Mouse (Mus musculus) gastrocnemius, adult 2 months (tissue): ENCODE measurements at regions not wholly inside any gene's neighbourhood (a gene's known extent, or its start where the extent isn't known, plus 50 kb on each side); places are given as distances from the start of the nearest gene placed in this dataset.
A peak's percentile ranks its signal among the peaks of the same experiment; 100 is the strongest.
"Not testable (repeated sequence)": the region's sequence is repeated elsewhere in the genome, so short reads cannot be mapped to it uniquely, and the experiment has no call there.

Source experiments
- DNase-seq: peaks from one replicate; pipeline ENCODE4 v3.0.0; 2022
- H3K27ac ChIP-seq: fragments of 200-600 bp; 2 replicates; pipeline ENCODE4 v1.8.1; 2022; ENCODE audit warnings: mild to moderate bottlenecking
- H3K4me3 ChIP-seq: fragments of 200-600 bp; 2 replicates; pipeline ENCODE4 v1.8.1; 2022; ENCODE audit warnings: mild to moderate bottlenecking, moderate library complexity
- CTCF ChIP-seq: fragments of 200-600 bp; IDR thresholded peaks from 2 replicates; pipeline ENCODE4 v1.8.1; 2022; ENCODE audit warnings: antibody characterized with exemption, mild to moderate bottlenecking, moderate library complexity
- intact Hi-C: fragments of 180-260 bp; cut with DNase I; formaldehyde crosslinking; loops from one replicate; pipeline ENCODE4 v1.15.1; 2025

DNA sequence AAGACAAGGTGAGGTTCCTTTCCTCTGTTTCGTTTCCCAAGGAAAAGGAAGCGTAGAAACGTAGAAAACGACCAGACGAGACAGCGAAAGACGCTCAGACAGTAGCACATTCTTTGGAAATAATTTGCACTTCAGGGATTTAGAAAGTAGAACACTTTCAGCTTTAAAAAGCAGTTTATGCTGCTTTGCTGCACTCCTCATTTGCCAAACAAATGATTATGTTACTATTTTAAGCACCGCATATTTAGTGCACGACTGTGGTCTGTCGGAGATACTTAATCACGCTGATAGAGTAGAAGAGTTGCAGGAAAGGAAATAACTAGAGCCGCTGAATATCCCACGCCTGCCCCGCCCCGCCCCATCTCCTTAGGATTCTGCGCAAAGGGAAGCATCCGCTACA, 136.9 kb upstream of the Fam3c start:
- H3K27ac ChIP-seq = no peak overlapping the region
- TF ChIP-seq CTCF = no peak
- no peak for DNase-seq
- no peak overlapping the region for H3K4me3 ChIP-seq
- intact Hi-C loops = loop anchor here (5.0 kb wide), 1 partner anchor 371 kb away; no protein-coding TSS in a partner anchor

DNA sequence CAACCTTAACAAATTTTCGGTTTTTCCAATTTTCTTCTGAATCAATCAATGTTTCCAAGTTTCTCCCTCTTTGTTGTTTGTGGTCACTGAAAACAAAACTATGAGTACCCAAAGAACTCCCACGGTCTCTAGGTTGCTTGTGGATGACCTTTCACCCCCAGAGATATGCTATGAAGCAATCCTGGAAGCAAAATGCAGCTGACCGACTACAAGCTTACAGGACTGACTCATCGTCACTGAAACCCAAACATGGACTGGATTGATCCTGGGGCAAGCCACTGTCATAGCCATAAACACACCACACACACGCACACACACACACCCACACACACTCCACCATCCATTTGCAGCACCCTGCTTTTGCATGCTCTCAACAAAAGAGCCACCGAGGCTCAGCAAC, 134.7 kb upstream of the Fam3c start:
- no peak for TF ChIP-seq CTCF
- Histone ChIP-seq H3K4me3 (no peak overlapping the region), H3K27ac (no peak overlapping the region)
- intact Hi-C loops = loop anchor here (5.0 kb wide), 1 partner anchor 368 kb away; no protein-coding TSS in a partner anchor
- no peak for DNase-seq

DNA sequence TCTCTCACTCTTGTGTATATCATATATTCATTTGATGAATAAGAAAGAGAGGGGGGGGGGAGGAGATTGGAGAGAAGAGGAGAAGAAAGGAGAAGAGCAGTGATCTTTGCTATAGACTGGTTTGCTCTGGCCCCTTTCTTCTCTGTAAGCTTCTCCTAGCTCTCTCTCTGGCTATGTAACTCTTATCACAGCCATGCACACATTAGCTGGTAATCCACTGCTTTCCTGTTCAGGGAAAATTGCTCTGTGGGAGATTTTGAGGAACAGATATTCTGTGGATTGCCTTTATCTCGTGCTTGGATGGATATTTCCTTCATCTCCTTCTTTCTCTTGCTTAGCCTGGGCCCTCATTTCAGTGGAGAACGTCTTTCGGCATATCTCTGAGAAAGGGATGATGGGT, 131.4 kb upstream of the Fam3c start:
- DNase-seq = no peak
- intact Hi-C loops = no loop called here
- Histone ChIP-seq H3K27ac (no peak overlapping the region), H3K4me3 (no peak overlapping the region)
- no peak for TF ChIP-seq CTCF

DNA sequence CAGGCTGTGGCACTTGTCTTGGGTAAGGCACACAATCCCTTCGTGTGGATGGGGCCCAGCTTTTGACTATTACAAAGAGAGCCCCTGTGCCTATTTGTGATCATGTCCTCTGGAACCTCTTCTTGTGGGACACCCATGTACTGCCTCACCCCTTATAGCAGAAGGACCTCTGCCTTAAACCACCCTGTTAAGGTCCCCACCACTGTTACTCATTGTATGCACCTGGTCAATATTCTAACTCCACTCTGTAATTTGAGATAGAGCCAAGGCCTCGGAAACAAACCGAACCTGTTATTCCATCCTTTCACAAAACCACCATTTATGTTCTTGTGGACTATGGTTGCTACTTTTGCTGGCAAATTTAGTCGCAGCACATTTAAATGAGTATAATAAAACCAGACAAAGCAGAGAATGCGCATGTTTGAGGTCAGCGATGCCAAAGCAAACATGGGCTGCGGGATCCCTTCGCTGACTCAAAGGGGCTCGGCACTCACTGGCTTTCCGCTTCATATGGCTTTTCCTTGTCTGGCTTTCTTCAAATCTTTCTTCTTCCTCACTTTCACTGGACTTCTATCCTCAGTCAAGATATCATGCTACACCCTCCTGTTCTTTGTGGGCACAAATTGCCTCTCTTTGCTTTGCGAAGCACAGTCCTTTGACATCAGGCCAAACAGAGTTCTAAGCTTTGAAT, 129.9 kb upstream of the Fam3c start:
- H3K27ac ChIP-seq = no peak overlapping the region
- TF ChIP-seq CTCF = no peak
- H3K4me3 ChIP-seq = no peak overlapping the region
- intact Hi-C loops = no loop called here
- no peak for DNase-seq

DNA sequence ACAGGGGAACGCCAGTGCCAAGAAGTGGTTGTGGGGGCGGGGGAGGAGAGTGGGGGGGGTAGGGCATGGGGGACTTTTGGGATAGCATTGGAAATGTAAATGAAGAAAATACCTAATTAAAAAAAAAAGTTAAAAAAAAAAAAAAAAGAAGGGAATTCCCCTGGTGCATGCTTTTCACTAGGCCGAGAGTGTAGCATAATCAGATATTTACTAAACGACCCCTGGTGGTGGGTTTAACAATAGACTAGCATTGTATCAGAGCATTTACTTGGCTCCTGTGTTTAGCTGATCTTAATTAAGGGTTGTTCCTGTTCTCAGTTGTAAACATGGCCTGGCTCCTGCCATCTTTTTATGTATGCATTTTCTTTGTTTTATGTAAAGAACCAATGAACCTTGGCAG, 126.2 kb upstream of the Fam3c start:
- DNase-seq, H3K4me3 ChIP-seq, H3K27ac ChIP-seq, intact Hi-C loops: not testable (repeated sequence)

DNA sequence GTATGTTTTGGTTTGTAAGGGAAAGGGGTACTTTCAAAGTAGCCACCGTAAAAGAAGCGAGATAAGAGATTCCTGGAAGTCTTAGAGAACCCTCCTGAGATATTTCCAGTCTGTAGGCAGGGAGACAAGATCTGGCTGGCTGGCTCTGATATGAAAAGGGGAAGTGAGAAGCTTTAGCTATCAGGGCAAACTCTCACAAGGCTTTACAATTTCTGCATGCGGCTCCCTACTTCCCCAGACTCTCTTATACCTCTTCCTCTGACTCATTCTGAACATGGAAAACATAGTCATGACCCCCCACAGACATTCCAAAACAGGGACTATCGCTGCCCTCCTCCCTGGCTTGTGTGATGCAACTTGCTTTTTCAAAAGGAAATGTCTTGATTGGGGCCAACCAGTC, 118.6 kb upstream of the Fam3c start:
- intact Hi-C loops = no loop called here
- no peak for DNase-seq
- H3K4me3 ChIP-seq = no peak overlapping the region
- no peak for TF ChIP-seq CTCF
- no peak overlapping the region for H3K27ac ChIP-seq

DNA sequence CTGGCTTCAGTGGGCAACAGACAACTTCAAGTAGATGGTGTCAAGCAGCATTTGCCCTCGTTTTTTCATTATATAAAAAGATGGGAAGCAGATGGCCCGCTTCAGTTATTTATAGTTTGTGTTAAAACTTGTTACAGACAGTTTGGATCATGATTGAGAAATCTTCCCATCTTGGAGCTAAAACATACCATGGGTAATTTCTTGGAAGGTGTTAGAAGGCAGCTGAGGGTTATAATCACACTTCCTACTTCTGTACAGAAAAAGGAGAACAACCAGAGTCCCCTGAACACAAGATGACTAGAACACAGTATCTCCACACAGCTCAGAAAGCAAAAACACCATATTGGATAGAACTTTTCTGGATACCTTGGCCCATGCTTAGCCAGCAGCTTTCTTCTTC, 118.0 kb upstream of the Fam3c start:
- Histone ChIP-seq H3K27ac (no peak overlapping the region), H3K4me3 (no peak overlapping the region)
- TF ChIP-seq CTCF = no peak
- intact Hi-C loops = no loop called here
- DNase-seq = no peak

DNA sequence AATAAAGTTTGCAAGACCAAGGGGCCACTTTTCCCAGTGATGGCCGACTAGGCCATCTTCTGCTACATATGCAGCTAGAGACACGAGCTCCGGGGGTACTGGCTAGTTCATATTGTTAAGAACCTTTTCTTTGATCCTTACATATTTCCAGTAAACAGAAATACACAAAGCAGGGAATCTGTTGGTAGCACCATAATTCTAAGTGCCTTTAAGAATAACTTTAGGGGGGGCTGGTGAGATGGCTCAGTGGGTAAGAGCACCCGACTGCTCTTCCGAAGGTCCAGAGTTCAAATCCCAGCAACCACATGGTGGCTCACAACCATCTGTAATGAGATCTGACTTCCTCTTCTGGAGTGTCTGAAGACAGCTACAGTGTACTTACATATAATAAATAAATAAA, 116.4 kb upstream of the Fam3c start:
- DNase-seq, H3K4me3 ChIP-seq, H3K27ac ChIP-seq, intact Hi-C loops: not testable (repeated sequence)

DNA sequence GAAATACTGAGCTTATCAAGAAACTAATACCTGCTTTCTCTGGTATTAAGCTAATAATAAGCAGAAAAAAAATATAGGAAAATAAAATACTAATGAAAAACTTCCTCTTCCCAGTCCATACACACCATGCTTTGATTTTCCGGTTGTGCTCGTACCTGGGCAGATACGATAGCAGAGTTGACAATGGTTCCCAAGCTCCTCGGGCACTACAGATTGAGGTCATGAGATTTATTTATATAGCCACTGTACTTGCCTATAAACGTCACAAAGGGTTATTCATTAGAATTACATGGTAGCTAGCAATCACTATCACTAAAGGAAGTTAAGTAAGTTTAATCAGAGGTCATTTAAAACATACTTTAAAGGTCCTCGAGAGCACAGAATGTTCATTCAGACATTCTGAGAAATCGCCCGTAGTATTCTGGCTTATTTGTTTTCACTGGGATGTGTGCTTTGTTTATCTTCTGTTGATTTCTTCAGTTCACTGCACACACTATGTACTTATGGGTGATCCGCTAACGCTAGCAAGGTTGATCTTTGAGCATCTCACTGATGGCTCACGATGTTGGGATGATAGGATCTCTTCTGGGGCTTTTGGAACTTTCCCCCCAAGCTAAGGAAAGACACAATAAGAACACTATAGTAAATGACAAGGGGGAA, 111.4 kb upstream of the Fam3c start:
- DNase-seq = no peak
- no peak for TF ChIP-seq CTCF
- intact Hi-C loops = no loop called here
- no peak overlapping the region for H3K27ac ChIP-seq
- H3K4me3 ChIP-seq = no peak overlapping the region

DNA sequence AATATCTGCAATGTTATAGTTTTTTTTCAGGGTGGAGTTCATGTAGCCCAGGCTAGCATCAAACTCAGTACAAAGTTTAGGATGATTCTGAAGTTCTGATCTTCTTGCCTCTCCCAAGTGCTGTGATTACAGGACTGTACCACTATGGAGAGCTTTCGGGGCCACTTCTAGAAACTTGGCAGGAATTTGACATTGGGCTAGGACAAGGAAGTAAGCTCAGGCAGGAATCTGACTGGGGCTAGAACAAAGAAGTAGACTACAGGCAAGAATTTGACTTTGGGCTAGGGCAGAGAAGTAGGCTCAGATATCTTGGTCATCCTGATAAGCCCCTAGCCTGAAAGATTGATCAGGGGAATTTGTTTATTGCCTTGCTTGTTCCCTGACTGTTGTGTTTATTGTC, 109.9 kb upstream of the Fam3c start:
- Histone ChIP-seq H3K27ac (no peak overlapping the region), H3K4me3 (no peak overlapping the region)
- DNase-seq = no peak
- intact Hi-C loops = no loop called here
- no peak for TF ChIP-seq CTCF

DNA sequence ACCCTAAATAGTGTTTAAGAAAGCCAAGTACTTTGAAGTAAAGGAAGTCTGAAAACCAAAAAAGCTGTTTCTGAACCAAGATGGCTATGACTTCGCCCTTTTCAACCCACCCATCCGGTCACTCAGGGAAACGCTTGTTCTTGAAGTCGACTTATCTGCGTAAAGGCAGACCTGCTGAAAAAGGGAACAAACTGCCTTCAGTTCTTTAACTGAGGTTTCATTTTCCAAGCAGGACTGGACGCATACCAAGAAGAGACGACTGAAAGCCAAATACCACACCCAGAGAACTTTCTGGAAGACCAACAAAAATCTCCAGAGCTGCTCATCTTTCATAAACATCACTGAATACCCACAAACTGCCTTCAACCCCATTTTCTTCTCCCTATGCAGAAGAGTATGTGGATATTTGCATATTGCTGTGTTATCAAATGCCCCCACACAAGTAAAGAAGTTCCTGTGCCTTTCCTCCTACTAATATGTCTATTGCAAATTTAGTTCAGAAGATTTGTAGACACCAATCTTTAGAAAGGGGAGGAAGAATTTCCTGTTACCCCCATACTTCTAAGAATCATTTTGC, 103.5 kb upstream of the Fam3c start:
- Histone ChIP-seq H3K4me3 (no peak overlapping the region), H3K27ac (peak overlapping the region; percentile 56)
- peak; percentile 14 for DNase-seq
- no peak for TF ChIP-seq CTCF
- intact Hi-C loops = no loop called here

DNA sequence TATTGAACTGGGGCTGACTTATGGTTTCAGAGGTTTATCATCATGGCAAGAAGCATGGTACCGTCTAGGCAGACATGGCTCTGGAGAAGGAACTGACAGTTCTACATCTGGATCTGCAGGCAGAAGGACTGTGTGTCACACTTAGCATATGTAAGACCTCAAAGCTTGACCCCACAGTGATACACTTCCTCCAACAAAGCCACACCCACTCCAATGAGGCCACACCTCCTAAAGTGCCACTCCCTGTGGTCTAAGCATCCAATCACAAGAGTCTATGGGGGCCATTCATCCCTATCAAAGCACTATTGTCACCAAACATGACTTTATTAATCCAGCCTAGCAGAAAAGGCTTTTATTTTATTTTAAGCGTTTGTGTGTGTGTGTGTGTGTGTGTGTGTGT, 96.2 kb upstream of the Fam3c start:
- intact Hi-C loops = no loop called here
- DNase-seq = no peak

DNA sequence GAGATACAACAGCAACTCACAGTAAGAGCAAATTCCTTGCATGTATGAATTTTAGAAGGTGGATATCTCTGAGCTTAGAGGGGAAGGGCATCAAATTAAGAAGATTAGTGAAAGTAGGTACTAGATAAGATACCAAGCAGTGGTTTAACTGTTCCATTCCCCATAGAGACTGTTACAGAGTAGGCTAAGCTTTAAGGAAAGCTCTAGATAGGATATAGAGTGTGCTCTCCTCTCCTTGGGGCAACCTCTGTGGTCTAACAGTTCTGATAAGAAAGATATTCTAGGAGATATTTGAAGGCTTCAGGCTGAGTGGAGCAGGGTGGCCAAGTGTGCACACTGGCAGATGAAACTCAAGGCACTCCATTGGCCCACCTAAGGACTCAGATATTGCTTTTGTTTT, 94.5 kb upstream of the Fam3c start:
- intact Hi-C loops = no loop called here
- TF ChIP-seq CTCF = no peak
- H3K27ac ChIP-seq = no peak overlapping the region
- H3K4me3 ChIP-seq = no peak overlapping the region
- no peak for DNase-seq

More for the DNA sequence above, 96.2 kb upstream of the Fam3c start:
- H3K27ac ChIP-seq = no peak overlapping the region
- no peak for TF ChIP-seq CTCF
- H3K4me3 ChIP-seq = no peak overlapping the region

DNA sequence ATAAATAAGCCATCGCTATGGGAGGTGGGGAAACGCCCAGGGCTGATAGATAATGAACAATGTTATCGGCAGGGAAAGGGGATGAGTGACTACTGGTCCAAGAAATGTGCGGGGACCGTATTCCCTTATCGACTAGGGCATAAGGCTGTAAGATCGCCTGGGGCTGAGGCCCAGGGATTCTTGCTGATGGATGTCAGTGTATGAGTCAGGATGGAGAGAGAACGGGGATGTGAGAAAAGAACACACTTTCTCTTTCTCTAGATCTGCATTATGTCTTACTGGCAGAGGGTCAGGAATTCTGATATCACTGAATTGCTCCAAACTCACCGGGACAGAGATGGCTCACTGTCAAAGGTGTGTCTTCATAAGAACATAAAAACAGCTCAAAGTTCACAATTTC, 92.9 kb upstream of the Fam3c start:
- H3K27ac ChIP-seq = no peak overlapping the region
- DNase-seq = no peak
- intact Hi-C loops = no loop called here
- TF ChIP-seq CTCF = no peak
- no peak overlapping the region for H3K4me3 ChIP-seq
